Mouse (Mus musculus) intestine, postnatal 0 days (tissue): Measurements from ENCODE around the gene Cldn12. TPM values are rescaled to one million over a fixed set of nuclear protein-coding genes. Genes with fewer than 3 reads are reported as not detected.

Experiments used
- ATAC-seq: fragments of 200-750 bp; cut with Nextera tagmentation; 2 replicates; pipeline ENCODE4 v1.8.0; 2017; ENCODE audit warnings: mild to moderate bottlenecking, moderate TSS enrichment, moderate library complexity
- H3K27ac ChIP-seq: fragments of 300-500 bp; sonication (generic); 2 replicates; pipeline ENCODE4 v1.5.1; 2014; ENCODE audit warnings: mild to moderate bottlenecking, low read depth, low read length, moderate library complexity
- H3K27me3 ChIP-seq: fragments of 300-500 bp; sonication (generic); replicated peaks from 2 replicates; pipeline ENCODE4 v1.6.1; 2014; ENCODE audit warnings: low read length, mixed read lengths; ENCODE audit not compliant: control insufficient read depth, insufficient read depth
- H3K36me3 ChIP-seq: fragments of 300-500 bp; sonication (generic); 2 replicates; pipeline ENCODE4 v1.6.1; 2014; ENCODE audit warnings: mild to moderate bottlenecking, moderate library complexity; ENCODE audit not compliant: control insufficient read depth, insufficient read depth
- H3K4me1 ChIP-seq: fragments of 300-500 bp; sonication (generic); replicated peaks from 2 replicates; pipeline ENCODE4 v1.6.1; 2014; ENCODE audit warnings: antibody characterized with exemption, low read length, mixed read lengths; ENCODE audit not compliant: control insufficient read depth, insufficient read depth
- H3K4me2 ChIP-seq: fragments of 300-500 bp; sonication (generic); replicated peaks from 2 replicates; pipeline ENCODE4 v1.6.1; 2014; ENCODE audit warnings: low read depth, mild to moderate bottlenecking, moderate library complexity
- H3K4me3 ChIP-seq: fragments of 300-500 bp; sonication (generic); 2 replicates; pipeline ENCODE4 v1.5.1; 2014; ENCODE audit warnings: low read depth, low read length
- H3K9ac ChIP-seq: fragments of 300-500 bp; sonication (generic); 2 replicates; pipeline ENCODE4 v1.6.1; 2014; ENCODE audit warnings: mild to moderate bottlenecking, low read depth, low read length
- H3K9me3 ChIP-seq: fragments of 300-500 bp; sonication (generic); 2 replicates; pipeline ENCODE4 v1.6.1; 2016; ENCODE audit warnings: mixed run types; ENCODE audit not compliant: control insufficient read depth
- CTCF ChIP-seq: sonication (generic); IDR thresholded peaks from 2 replicates; pipeline ENCODE4 v1.5.1; 2016; ENCODE audit warnings: low read depth, mild to moderate bottlenecking, control low read depth, antibody characterized with exemption, moderate library complexity
- WGBS: fragments of 180-500 bp; shearing (Covaris S2); extraction: QIAGEN DNeasy Blood & Tissue Kit; methylation state at CpG from one replicate; pipeline ENCODE4 v1.1.7; 2014; 5-methylcytosine and 5-hydroxymethylcytosine counted together
- polyA plus RNA-seq: library from polyadenylated mRNA; unstranded; fragments of >200 nt; fragmentation: Nextera tagmentation; extraction: Ambion mirVana; gene quantifications from 2 replicates; pipeline ENCODE4 v1.2.1, GENCODE M21; 2015

The Cldn12 gene
- polyA plus RNA-seq, 1 experiment from 2014 or later, result 14.6 TPM

DNA sequence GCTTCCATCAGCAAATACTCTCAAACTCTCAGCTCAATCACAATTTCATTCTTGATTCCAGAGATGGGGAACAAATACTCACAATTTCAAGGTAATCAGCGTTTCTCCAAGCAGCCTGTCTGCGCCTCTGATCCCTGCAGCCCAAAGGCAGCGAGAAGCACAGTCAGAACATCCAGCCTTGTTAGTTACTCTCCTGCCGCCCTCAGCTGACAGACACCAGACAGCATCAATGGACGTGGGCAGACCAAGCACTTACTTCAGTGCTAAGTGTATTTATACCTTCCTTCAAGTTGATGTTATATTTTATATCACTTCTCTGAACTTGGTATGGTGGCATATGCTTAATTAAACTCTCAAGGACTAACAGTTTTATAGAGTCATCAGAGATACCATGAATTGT lies 3.8 kb downstream of the Cldn12 start:
- Histone ChIP-seq H3K9me3 (no peaks in the 10 kb centered on the region), H3K4me2 (no peak overlapping the region), H3K27ac (no peak overlapping the region), H3K27me3 (no peaks in the 10 kb centered on the region), H3K9ac (no peak overlapping the region), H3K36me3 (peaks cover 18% of the 10 kb centered on the region), H3K4me3 (no peak overlapping the region), H3K4me1 (no peaks in the 10 kb centered on the region)
- WGBS, result 87% methylated on average over 5 of the region's 5 CpGs
- TF ChIP-seq CTCF, result no peak
- ATAC-seq, result no peak

GRCm38 (mm10) chr5:5510304-5510887 lies 4.4 kb downstream of the Cldn12 start:
- no peak for ATAC-seq
- Histone ChIP-seq H3K4me3 (no peak overlapping the region), H3K27ac (no peak overlapping the region), H3K4me1 (no peaks in the 10 kb centered on the region), H3K9ac (no peak overlapping the region), H3K27me3 (no peaks in the 10 kb centered on the region), H3K4me2 (no peak overlapping the region), H3K36me3 (peaks cover 18% of the 10 kb centered on the region), H3K9me3 (no peaks in the 10 kb centered on the region)
- WGBS, result 79% methylated on average over 10 of the region's 10 CpGs
- TF ChIP-seq CTCF, result no peak

DNA sequence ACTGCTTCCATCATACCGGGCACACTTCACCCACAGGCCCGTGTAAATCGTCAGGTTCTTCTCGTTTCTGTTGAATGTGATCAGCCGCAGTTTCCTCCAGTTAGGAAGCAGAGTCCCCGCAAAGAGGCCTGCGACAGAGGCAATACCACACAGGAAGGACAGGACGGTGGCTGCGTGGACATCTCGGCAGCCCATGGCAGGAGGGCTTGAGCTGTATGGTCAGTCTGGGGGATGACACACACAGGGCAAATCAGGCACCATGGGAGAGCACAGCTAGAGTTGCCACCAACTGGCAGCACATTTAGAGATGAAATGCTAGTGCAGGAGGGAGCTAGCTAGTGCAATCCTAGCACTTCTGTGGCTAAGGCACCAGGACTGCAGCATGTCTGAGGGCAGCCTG lies 6.5 kb downstream of the Cldn12 start:
- Histone ChIP-seq H3K9ac (no peak overlapping the region), H3K4me1 (no peaks in the 10 kb centered on the region), H3K36me3 (peaks cover 18% of the 10 kb centered on the region), H3K4me2 (no peak overlapping the region), H3K4me3 (no peak overlapping the region), H3K27ac (no peak overlapping the region), H3K27me3 (no peaks in the 10 kb centered on the region), H3K9me3 (no peaks in the 10 kb centered on the region)
- no peak for ATAC-seq
- TF ChIP-seq CTCF, result no peak
- WGBS, result 86% methylated on average over 10 of the region's 10 CpGs

DNA sequence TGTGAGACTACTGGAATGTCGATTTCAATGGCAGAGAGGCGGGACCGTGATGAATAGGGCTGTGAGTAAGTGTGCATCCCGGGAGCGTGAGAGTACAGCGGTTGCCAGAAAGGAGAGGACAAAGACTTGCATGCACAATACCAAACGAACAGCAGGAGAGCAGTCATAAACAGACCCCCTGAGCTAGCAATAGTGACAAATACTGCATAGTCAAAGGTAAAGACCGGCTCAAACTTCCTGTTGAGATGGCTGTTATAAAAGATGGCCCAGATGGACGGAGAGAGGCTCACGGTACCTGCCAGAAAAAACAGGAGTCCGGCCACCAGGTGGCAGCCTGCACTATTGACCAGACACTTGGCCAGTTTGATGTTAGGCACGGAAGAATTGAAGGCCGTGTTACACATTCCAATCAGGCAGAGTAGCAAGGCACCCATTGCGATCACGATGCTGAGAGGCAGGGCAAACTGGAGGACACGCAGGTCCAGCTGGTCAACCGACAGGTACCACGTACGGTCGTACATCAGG lies 7.0 kb downstream of the Cldn12 start:
- no peaks in the 10 kb centered on the region for H3K4me1 ChIP-seq
- no peaks in the 10 kb centered on the region for H3K27me3 ChIP-seq
- no peak overlapping the region for H3K9ac ChIP-seq
- peak; percentile 51 for ATAC-seq
- H3K4me3 ChIP-seq, result no peak overlapping the region
- H3K9me3 ChIP-seq, result no peaks in the 10 kb centered on the region
- peaks cover 18% of the 10 kb centered on the region for H3K36me3 ChIP-seq
- no peak overlapping the region for H3K4me2 ChIP-seq
- H3K27ac ChIP-seq, result no peak overlapping the region
- TF ChIP-seq CTCF, result peak; percentile 84
- WGBS, result 52% methylated on average over 20 of the region's 20 CpGs

- H3K4me1 ChIP-seq, result no peaks in the 10 kb centered on the region
- H3K9me3 ChIP-seq, result no peaks in the 10 kb centered on the region
- no peak for ATAC-seq
- no peak overlapping the region for H3K4me2 ChIP-seq
- H3K36me3 ChIP-seq, result peaks cover 12% of the 10 kb centered on the region
- no peaks in the 10 kb centered on the region for H3K27me3 ChIP-seq
- WGBS, result 86% methylated on average over 13 of the region's 13 CpGs
- H3K9ac ChIP-seq, result no peak overlapping the region
- no peak overlapping the region for H3K4me3 ChIP-seq
- H3K27ac ChIP-seq, result no peak overlapping the region
- no peak for TF ChIP-seq CTCF
Measured at GRCm38 (mm10) chr5:5504456-5504855, 10.3 kb downstream of the Cldn12 start.

- H3K4me1 ChIP-seq, result no peaks in the 10 kb centered on the region
- ATAC-seq, result no peak
- TF ChIP-seq CTCF, result no peak
- H3K4me2 ChIP-seq, result no peak overlapping the region
- H3K27ac ChIP-seq, result no peak overlapping the region
- H3K4me3 ChIP-seq, result no peak overlapping the region
- no peaks in the 10 kb centered on the region for H3K27me3 ChIP-seq
- H3K36me3 ChIP-seq, result peaks cover 12% of the 10 kb centered on the region
- no peak overlapping the region for H3K9ac ChIP-seq
- WGBS, result 83% methylated on average over 4 of the region's 4 CpGs
- no peaks in the 10 kb centered on the region for H3K9me3 ChIP-seq
Measured at GRCm38 (mm10) chr5:5503381-5503780, 11.4 kb downstream of the Cldn12 start.
